Mouse (Mus musculus): ENCODE measurements around the gene Ybx2. TPM values are rescaled to one million over a fixed set of nuclear protein-coding genes. Genes with fewer than 3 reads are reported as not detected.
"Not testable (repeated sequence)": the region's sequence is repeated elsewhere in the genome, so short reads cannot be mapped to it uniquely, and the experiment has no call there.

Gene Ybx2
- polyA plus RNA-seq, 1 experiment, result 20.0 TPM

- Histone ChIP-seq H3K27ac (ENCODE audit: control insufficient read depth, insufficient read depth, low read length) (no peak overlapping the region), H3K36me3 (ENCODE audit: control insufficient read depth, insufficient read depth, low read length) (peaks cover 36% of the 10 kb centered on the region), H3K27me3 (ENCODE audit: control insufficient read depth, insufficient read depth, low read length) (no peaks in the 10 kb centered on the region), H3K4me1 (replicated peaks; ENCODE audit: control insufficient read depth, insufficient read depth, low read length) (peaks cover 23% of the 10 kb centered on the region), H3K4me3 (ENCODE audit: control insufficient read depth, insufficient read depth, low read length) (peak overlapping the region; percentile 87)
- WGBS, result under 1% methylated on average over 17 of the region's 17 CpGs
- TF ChIP-seq CTCF (IDR thresholded peaks at IDR 0.05; ENCODE audit: borderline replicate concordance, control insufficient read depth, extremely low read depth, insufficient read depth, low read length, poor library complexity), result no peak
- TF ChIP-seq POLR2A (IDR thresholded peaks at IDR 0.05; ENCODE audit: control insufficient read depth, extremely low read depth, insufficient read depth, low read length, poor library complexity), result no peak
- DNase-seq, result no peak
Measured at GRCm38 (mm10) chr11:69914372-69914764, 21.2 kb upstream of the Ybx2 start.

- no peak for TF ChIP-seq CTCF (IDR thresholded peaks at IDR 0.05; ENCODE audit: borderline replicate concordance, control insufficient read depth, extremely low read depth, insufficient read depth, low read length, poor library complexity)
- no peak for TF ChIP-seq POLR2A (IDR thresholded peaks at IDR 0.05; ENCODE audit: control insufficient read depth, extremely low read depth, insufficient read depth, low read length, poor library complexity)
- Histone ChIP-seq H3K4me3 (ENCODE audit: control insufficient read depth, insufficient read depth, low read length) (no peak overlapping the region), H3K27me3 (ENCODE audit: control insufficient read depth, insufficient read depth, low read length) (no peaks in the 10 kb centered on the region), H3K4me1 (replicated peaks; ENCODE audit: control insufficient read depth, insufficient read depth, low read length) (peaks cover 28% of the 10 kb centered on the region), H3K27ac (ENCODE audit: control insufficient read depth, insufficient read depth, low read length) (no peak overlapping the region), H3K36me3 (ENCODE audit: control insufficient read depth, insufficient read depth, low read length) (peaks cover 33% of the 10 kb centered on the region)
- no peak for DNase-seq
- WGBS, result 44% methylated on average over 9 of the region's 9 CpGs
Measured at GRCm38 (mm10) chr11:69914917-69915430, 20.6 kb upstream of the Ybx2 start.

DNA sequence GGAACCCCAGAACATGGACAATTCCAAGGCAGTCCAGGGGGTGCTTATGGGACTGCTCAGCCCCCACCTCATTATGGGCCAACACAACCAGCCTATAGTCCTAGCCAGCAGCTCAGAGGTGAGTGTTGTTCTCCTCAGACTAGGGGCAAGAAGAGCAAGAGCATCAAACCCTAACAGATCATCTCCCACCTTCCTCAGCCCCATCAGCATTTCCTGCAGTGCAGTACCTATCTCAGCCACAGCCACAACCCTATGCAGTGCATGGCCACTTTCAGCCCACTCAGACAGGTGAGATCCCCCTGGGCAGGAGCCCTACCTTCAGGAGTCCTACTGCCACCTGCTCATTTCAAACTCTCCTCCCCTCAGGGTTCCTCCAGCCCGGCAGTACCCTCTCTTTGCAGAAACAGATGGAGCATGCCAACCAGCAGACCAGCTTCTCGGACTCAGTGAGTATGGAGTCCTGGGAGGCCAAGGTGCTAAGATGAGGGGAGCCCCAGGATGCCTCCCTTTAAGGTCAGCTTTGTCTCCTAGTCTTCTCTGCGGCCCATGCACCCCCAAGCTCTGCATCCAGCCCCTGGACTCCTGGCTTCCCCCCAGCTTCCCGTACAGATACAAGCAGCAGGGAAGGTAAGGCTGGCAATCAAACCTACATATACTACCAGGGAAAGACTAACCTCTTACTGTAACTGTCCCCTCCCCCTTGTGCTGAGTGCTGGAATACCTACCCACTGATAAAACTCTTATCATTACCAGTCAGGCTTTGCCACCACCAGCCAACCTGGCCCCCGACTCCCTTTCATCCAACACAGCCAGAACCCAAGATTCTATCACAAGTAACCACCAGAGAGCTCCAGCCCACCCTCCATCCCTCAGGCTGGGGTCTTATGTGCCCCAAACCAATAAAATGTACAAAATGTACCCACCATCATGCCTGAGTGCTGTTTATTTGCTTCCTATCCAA lies 19.6 kb upstream of the Ybx2 start:
- Histone ChIP-seq H3K27ac (ENCODE audit: control insufficient read depth, insufficient read depth, low read length) (no peak overlapping the region), H3K4me1 (replicated peaks; ENCODE audit: control insufficient read depth, insufficient read depth, low read length) (peaks cover 28% of the 10 kb centered on the region), H3K4me3 (ENCODE audit: control insufficient read depth, insufficient read depth, low read length) (no peak overlapping the region), H3K36me3 (ENCODE audit: control insufficient read depth, insufficient read depth, low read length) (peaks cover 33% of the 10 kb centered on the region), H3K27me3 (ENCODE audit: control insufficient read depth, insufficient read depth, low read length) (no peaks in the 10 kb centered on the region)
- TF ChIP-seq POLR2A (IDR thresholded peaks at IDR 0.05; ENCODE audit: control insufficient read depth, extremely low read depth, insufficient read depth, low read length, poor library complexity) (no peak), CTCF (IDR thresholded peaks at IDR 0.05; ENCODE audit: borderline replicate concordance, control insufficient read depth, extremely low read depth, insufficient read depth, low read length, poor library complexity) (no peak)
- DNase-seq, result no peak
- 87% methylated on average over 5 of the region's 5 CpGs for WGBS

DNA sequence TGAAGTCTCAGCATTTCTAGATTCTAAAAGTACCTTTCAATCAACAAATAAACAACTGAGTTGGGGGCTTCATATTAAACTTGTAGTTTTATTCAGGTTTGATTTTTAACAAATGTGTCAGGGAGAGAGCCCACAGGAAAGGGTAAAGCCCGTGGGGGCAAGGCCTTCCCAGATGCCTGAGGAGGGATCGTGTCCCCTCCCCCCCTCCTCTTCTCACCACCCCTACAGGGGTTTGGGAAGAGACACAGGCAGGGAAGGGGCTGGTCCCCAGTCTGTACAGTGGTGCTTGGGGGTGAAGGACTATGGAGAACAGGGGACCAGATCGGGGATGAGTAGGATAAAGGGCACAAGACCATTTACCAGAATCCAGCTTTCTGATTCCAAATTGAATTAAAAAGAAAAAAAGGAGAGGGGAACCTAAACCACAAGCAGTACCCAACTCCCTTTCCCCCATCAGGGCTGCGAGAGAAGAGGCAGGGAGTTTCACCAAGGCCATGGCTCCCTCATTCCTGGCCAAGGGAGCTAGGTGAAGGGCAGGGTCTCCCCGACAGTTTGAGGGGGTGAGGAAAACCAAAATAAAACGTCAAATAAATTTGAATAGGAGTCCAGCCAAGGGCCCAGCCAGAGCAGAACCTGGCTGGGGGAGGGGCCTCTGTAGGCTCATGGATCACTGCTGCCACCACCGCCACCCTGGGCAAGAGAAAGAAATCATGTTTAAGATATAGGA lies 18.8 kb upstream of the Ybx2 start:
- not testable (repeated sequence) for DNase-seq; H3K4me3 ChIP-seq (ENCODE audit: control insufficient read depth, insufficient read depth, low read length); H3K27me3 ChIP-seq (ENCODE audit: control insufficient read depth, insufficient read depth, low read length); H3K27ac ChIP-seq (ENCODE audit: control insufficient read depth, insufficient read depth, low read length)
- H3K36me3 ChIP-seq (ENCODE audit: control insufficient read depth, insufficient read depth, low read length), result peaks cover 33% of the 10 kb centered on the region
- peaks cover 28% of the 10 kb centered on the region for H3K4me1 ChIP-seq (replicated peaks; ENCODE audit: control insufficient read depth, insufficient read depth, low read length)
- 75% methylated on average over 7 of the region's 7 CpGs for WGBS

GRCm38 (mm10) chr11:69917379-69917948 lies 18.1 kb upstream of the Ybx2 start:
- peaks cover 28% of the 10 kb centered on the region for H3K4me1 ChIP-seq (replicated peaks; ENCODE audit: control insufficient read depth, insufficient read depth, low read length)
- 93% methylated on average over 8 of the region's 8 CpGs for WGBS
- no peak for TF ChIP-seq CTCF (IDR thresholded peaks at IDR 0.05; ENCODE audit: borderline replicate concordance, control insufficient read depth, extremely low read depth, insufficient read depth, low read length, poor library complexity)
- no peak for TF ChIP-seq POLR2A (IDR thresholded peaks at IDR 0.05; ENCODE audit: control insufficient read depth, extremely low read depth, insufficient read depth, low read length, poor library complexity)

GRCm38 (mm10) chr11:69918118-69918517 lies 17.5 kb upstream of the Ybx2 start:
- H3K4me3 ChIP-seq (ENCODE audit: control insufficient read depth, insufficient read depth, low read length), result no peak overlapping the region
- 89% methylated on average over 5 of the region's 5 CpGs for WGBS
- H3K27me3 ChIP-seq (ENCODE audit: control insufficient read depth, insufficient read depth, low read length), result no peaks in the 10 kb centered on the region
- H3K36me3 ChIP-seq (ENCODE audit: control insufficient read depth, insufficient read depth, low read length), result peaks cover 33% of the 10 kb centered on the region
- H3K27ac ChIP-seq (ENCODE audit: control insufficient read depth, insufficient read depth, low read length), result no peak overlapping the region
- H3K4me1 ChIP-seq (replicated peaks; ENCODE audit: control insufficient read depth, insufficient read depth, low read length), result peaks cover 26% of the 10 kb centered on the region
- DNase-seq, result no peak
- TF ChIP-seq POLR2A (IDR thresholded peaks at IDR 0.05; ENCODE audit: control insufficient read depth, extremely low read depth, insufficient read depth, low read length, poor library complexity) (no peak), CTCF (IDR thresholded peaks at IDR 0.05; ENCODE audit: borderline replicate concordance, control insufficient read depth, extremely low read depth, insufficient read depth, low read length, poor library complexity) (no peak)

More at GRCm38 (mm10) chr11:69917379-69917948, 18.1 kb upstream of the Ybx2 start:
- peaks cover 33% of the 10 kb centered on the region for H3K36me3 ChIP-seq (ENCODE audit: control insufficient read depth, insufficient read depth, low read length)
- no peak overlapping the region for H3K27ac ChIP-seq (ENCODE audit: control insufficient read depth, insufficient read depth, low read length)
- no peak overlapping the region for H3K4me3 ChIP-seq (ENCODE audit: control insufficient read depth, insufficient read depth, low read length)
- DNase-seq, result no peak
- H3K27me3 ChIP-seq (ENCODE audit: control insufficient read depth, insufficient read depth, low read length), result no peaks in the 10 kb centered on the region

All from thymus, adult 2 months (tissue).